Mouse (Mus musculus): ENCODE data around the gene Ano4.

DNA sequence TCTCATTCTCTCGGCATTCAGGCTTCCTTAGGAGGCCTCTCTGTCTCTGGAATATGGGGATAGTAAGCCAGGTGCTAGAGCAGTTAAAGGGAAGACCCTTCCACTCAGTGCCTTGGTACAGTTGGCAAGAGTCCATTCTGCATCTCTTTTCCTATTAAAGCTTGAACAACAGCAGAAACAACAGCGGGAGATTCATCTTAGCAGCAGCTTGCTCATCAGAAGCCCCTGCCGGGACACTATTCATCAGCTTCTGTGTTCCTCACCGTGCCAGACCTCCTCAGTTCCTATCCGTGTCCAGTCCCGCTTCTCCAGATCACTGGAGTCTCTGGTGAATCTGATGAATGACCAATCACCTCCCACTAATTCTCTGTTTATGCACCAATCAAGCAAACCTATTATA is 128.5 kb downstream of the Ano4 start:
- TF ChIP-seq CTCF (IDR thresholded peaks at IDR 0.05; ENCODE audit: extremely low read depth, insufficient read depth, insufficient read length, insufficient replicate concordance) = no peak
- TF ChIP-seq POLR2A (IDR thresholded peaks at IDR 0.05; ENCODE audit: low read depth, low read length) = no peak
